Mouse (Mus musculus) CD4-positive, CD25-positive, alpha-beta regulatory T cell, adult 2 months (primary cell): Measurements from ENCODE around the gene Prr5l.
A peak's percentile ranks its signal among the peaks of the same experiment; 100 is the strongest.

Source experiments
- DNase-seq: peaks from one replicate; pipeline ENCODE4 v3.0.0-alpha.2; 2012; ENCODE audit warnings: low read depth, low spot score

Prr5l gene

GRCm38 (mm10) chr2:101822785-101823184 lies 60.0 kb downstream of the Prr5l start:
- peak; percentile 51 for DNase-seq

- no peak for DNase-seq
Observed at GRCm38 (mm10) chr2:101820816-101821215, 62.0 kb downstream of the Prr5l start.

DNA sequence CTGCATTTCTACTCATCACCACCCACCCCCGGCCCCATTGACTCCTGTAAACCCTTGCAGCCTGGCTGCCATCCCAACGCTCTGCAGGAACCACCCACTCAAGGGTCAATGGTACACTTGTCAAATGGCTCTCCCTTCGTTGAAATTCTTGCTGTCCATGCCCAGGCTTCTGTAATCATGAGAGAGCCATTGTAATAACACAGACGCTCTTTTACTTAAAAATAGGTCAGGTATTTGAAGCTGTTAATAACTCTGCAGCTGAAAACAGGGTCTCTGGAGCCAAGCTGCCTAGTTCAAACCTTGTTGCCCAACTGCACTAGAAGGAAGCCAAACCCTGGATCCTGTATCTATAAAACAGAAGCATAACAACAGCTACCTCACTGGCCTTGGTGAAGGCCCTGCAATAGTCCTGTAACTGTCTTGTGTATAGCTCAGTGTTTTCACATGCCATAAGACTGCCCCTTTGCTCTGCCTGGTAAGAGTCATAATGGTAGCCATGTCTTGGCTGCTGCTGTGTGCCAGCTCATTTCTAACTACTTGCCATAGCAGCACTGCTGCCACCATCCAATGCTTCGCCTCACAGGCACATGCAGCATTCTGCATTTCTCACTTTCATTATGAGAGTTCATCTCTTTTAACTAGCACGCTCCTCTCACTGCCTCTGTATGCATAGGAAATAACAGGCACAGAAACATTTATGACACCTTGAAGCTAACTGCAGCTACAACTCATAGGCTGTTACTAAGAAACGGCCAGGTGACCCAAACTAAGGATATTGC lies 63.7 kb downstream of the Prr5l start:
- DNase-seq: peak; percentile 35

GRCm38 (mm10) chr2:101816646-101817308 lies 66.0 kb downstream of the Prr5l start:
- DNase-seq: no peak

GRCm38 (mm10) chr2:101815250-101815934 lies 67.4 kb downstream of the Prr5l start:
- peak; percentile 68 for DNase-seq

DNA sequence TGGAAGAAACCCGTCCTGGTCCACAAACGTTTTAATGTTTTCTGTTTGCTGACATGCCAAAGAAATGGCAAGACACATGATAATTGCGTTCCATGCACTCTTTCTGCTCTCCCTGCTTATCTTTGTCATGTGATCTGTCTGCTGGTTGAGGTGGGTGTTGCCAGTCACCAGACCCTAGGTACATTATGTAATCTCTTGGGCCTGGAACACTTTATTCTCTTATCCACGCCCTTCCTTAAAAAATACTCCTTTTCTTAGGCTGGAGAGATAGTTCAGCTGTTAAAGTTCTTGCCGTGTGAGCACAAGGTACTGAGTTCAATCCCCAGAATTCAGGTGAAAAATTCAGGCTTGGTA lies 68.6 kb downstream of the Prr5l start:
- no peak for DNase-seq

DNA sequence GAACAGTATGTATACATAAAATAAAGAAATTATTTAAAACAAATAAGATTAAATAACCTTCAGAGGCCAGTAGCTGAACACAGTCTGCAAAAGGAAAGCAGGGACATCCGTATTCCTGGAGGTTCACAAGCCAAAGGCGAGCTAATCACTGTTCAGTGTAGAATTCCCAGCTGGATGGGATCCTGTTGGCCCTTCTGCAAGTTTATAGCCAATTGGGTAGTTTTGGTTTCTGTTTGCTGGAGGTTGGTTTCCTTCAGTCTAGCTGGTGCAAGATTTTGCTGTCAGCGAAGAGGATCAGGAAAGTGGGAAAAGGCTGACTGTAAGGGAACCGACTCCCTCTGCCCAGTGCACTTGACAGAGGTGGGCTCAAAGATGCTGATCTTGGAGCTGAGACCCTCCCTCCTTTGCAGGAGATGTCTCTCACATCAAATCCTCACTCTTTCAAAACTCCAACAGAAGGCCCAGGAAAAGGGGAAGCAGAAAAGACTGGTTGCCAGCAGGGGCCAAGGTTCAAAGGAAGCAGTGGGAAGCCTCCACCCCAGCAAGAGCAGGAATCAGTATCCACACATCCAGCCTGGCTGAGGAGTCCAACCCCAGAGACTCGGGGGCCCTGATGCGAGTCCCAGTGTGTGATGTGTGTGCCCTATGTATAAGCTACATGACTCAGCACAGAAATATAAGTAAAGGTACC lies 69.1 kb downstream of the Prr5l start:
- DNase-seq: no peak

- no peak for DNase-seq
Observed at GRCm38 (mm10) chr2:101811925-101812324, 70.9 kb downstream of the Prr5l start.

DNA sequence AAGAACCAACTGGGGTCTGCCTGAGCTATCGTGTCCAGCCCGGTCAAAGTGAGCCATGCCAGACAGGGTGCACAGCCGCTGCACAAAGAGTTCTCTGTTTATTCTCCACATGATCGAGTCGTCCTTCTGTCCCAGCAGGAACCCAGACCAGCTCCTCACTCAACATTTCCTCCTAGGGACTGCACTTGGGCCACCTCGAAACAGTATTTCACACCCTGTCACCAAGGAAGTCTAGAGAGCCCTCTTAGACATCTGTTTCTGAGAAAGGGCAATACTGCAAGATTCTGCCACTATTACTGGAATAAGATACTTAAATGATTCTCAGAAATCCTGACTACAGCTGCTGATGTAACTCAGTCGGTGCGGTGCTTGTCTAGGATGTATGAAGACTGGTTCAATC lies 72.1 kb downstream of the Prr5l start:
- no peak for DNase-seq

GRCm38 (mm10) chr2:101809640-101810305 lies 73.1 kb downstream of the Prr5l start:
- DNase-seq: no peak

- no peak for DNase-seq
Observed at GRCm38 (mm10) chr2:101807756-101808155, 75.1 kb downstream of the Prr5l start.

DNA sequence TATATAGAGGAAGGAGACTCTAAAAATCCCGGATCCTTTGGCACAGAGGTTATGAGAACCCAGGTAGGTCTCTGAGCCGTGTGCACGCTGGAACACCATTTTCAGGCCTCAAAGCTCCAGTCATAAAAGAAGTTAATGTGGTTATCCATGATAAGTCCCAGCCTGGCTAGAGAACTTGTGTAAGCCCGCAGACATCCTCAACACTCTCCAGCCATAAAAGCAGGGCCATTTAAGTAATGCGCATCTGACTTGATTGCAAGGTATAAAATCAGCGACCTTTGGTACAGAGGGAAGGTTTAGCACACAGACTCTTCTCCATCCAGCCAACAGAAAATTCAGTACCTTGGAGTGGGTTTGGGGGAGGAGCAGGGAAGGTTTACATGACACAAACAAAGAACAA lies 80.6 kb downstream of the Prr5l start:
- no peak for DNase-seq

- peak; percentile 21 for DNase-seq
Observed at GRCm38 (mm10) chr2:101797901-101798250, 85.0 kb downstream of the Prr5l start.

GRCm38 (mm10) chr2:101797166-101797900 lies 85.5 kb downstream of the Prr5l start:
- DNase-seq: peak; percentile 60

- peak; percentile 85 for DNase-seq
Observed at GRCm38 (mm10) chr2:101796287-101797115, 86.3 kb downstream of the Prr5l start.

DNA sequence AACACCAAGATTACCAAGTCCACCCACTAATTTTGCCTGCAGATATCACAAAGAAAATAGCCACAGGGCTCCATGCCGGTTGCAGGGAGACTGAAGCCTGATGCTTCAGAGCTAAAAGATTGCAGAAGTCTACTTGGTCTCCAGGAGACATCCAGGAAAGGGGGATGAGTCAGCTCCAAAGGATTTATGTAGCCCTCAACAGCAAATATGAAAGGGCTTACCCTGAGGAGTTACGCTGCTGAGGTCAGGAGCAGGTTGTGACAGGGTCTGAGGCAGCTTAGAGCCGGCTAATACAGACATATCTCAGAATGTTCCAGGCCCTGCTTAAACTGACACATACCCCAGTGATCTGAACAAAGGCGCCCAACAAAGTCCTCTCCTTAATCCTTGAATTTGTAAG lies 90.7 kb downstream of the Prr5l start:
- no peak for DNase-seq

- DNase-seq: no peak
Observed at GRCm38 (mm10) chr2:101783255-101783654, 99.6 kb downstream of the Prr5l start.

GRCm38 (mm10) chr2:101781357-101781777 lies 101.5 kb downstream of the Prr5l start:
- DNase-seq: peak; percentile 8

DNA sequence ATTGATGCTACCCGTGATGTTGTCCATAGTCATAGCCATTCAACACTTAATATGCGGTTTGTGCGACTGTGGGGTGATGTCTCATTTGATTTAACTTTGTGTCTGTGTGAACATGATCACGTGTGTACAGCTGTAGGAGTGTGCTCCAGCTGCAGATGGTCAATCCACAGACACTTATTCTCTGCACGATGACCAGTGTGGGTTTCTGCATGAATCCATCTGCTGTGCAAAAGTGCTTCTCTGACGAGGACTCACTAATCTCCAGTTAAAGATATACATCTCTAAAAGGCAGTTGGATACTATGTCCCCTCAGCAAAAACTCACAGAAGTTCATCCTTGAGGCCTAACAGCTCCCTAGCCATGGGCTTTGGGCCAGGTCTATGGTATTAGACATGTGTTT lies 104.7 kb downstream of the Prr5l start:
- no peak for DNase-seq

DNA sequence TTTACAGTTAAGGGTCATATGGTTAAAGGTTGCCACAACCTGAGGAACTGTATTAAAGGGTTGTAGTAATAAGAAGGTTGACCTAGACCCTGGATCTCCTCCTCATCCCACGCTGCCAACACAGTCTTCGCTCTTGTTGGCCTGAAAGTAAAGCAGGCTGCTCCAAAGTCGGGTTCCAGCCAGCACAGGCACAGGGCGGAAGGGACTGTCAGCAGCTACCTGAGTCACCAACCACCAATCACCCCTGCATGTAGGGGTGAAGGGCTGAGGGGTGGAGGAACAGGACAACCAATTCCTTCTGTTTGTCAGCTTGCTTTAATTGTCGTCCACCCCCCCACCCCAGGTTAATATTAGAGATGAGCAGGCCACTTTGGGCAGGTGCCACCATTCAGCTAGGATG lies 119.3 kb downstream of the Prr5l start:
- DNase-seq: no peak
